Mouse (Mus musculus): ENCODE measurements around the gene Cttnbp2. TPM values are rescaled to one million over a fixed set of nuclear protein-coding genes. Genes with fewer than 3 reads are reported as not detected.

Cttnbp2 gene
- polyA plus RNA-seq, 1 experiment from 2014 or later = 25.1 TPM

DNA sequence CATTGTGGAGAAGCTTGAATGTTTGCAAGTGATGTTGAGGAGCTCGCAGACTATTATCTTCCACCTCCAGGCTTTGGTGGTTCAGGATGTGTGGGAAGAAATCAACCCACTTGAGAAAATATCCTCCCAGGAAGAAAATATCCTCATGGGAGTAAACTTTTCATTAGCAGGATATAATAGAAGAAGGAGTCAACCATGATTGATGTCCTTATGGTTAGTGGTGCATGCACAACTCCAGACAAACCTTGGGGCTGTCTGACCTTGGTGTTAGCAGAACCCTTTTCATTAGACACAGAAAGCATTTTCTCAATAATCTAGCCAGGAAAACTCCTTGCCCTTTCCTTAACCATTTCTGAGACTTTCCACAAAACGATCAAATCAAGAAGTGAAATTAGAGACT, 170.4 kb downstream of the Cttnbp2 start:
- no peaks in the 10 kb centered on the region for H3K36me3 ChIP-seq (ENCODE audit: control insufficient read depth, insufficient read depth, low read length)
- no peak overlapping the region for H3K4me2 ChIP-seq (replicated peaks; ENCODE audit: low read depth, low read length)
- H3K27me3 ChIP-seq (ENCODE audit: control insufficient read depth, insufficient read depth, low read length) = no peaks in the 10 kb centered on the region
- no peak for ATAC-seq (ENCODE audit: low FRiP score)
- H3K9me3 ChIP-seq (ENCODE audit: control insufficient read depth, low read length) = no peaks in the 10 kb centered on the region
- H3K4me3 ChIP-seq (ENCODE audit: low read depth, low read length) = no peak overlapping the region
- no peak overlapping the region for H3K27ac ChIP-seq (ENCODE audit: low read depth, low read length)
- DNase-seq (ENCODE audit: low spot score) = no peak
- WGBS = 82% methylated on average over 2 of the region's 2 CpGs
- H3K9ac ChIP-seq (ENCODE audit: low read depth, low read length) = no peak overlapping the region
- H3K4me1 ChIP-seq (replicated peaks; ENCODE audit: control insufficient read depth, insufficient read depth, low read length) = no peaks in the 10 kb centered on the region

DNA sequence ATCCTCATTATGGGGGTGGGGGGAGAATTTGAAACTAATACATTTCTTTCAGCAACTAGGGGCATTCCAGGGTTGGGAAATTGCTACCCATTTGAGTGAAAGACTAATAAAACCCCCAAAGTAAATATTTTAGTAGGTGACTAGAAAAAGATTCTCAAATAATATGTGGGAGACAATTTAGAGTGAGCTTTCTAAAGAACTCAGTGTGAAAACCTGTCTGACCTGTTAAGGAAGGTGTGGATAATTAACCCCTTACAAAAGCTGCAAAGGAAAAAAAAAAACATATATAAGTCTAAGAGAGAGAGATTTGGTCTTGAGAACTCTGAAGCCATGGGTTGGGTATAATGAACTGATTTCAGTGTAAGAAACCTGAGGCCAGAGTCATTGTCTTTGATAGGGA, 176.3 kb downstream of the Cttnbp2 start:
- DNase-seq (ENCODE audit: low spot score) (no peak), ATAC-seq (ENCODE audit: low FRiP score) (no peak)
- no peak overlapping the region for H3K4me2 ChIP-seq (replicated peaks; ENCODE audit: low read depth, low read length)
- no peak overlapping the region for H3K9ac ChIP-seq (ENCODE audit: low read depth, low read length)
- H3K27ac ChIP-seq (ENCODE audit: low read depth, low read length) = no peak overlapping the region
- H3K4me3 ChIP-seq (ENCODE audit: low read depth, low read length) = no peak overlapping the region
- no peaks in the 10 kb centered on the region for H3K9me3 ChIP-seq (ENCODE audit: control insufficient read depth, low read length)
- no peaks in the 10 kb centered on the region for H3K4me1 ChIP-seq (replicated peaks; ENCODE audit: control insufficient read depth, insufficient read depth, low read length)
- no peaks in the 10 kb centered on the region for H3K27me3 ChIP-seq (ENCODE audit: control insufficient read depth, insufficient read depth, low read length)
- H3K36me3 ChIP-seq (ENCODE audit: control insufficient read depth, insufficient read depth, low read length) = no peaks in the 10 kb centered on the region

DNA sequence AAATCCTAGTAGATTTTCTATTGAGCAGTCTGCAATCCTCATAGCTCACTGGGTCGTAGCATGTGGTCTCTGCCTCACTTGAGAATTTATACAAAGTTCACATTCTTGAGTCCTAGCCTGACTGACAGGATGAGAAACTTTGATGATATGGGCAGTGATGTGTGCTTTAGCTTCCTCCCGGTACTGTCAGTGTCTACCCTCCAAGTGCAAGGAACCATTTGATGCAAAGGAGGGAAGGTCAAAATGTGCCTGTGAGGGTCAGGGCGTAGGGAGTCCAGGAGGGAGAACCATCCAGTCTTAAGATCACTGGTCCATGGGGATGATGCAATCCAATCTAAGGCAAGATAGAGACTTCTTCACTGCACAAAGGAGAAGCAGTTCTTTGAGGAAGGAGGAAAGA, 179.2 kb downstream of the Cttnbp2 start:
- 79% methylated on average over 3 of the region's 3 CpGs for WGBS
- ATAC-seq (ENCODE audit: low FRiP score) = no peak
- no peaks in the 10 kb centered on the region for H3K36me3 ChIP-seq (ENCODE audit: control insufficient read depth, insufficient read depth, low read length)

DNA sequence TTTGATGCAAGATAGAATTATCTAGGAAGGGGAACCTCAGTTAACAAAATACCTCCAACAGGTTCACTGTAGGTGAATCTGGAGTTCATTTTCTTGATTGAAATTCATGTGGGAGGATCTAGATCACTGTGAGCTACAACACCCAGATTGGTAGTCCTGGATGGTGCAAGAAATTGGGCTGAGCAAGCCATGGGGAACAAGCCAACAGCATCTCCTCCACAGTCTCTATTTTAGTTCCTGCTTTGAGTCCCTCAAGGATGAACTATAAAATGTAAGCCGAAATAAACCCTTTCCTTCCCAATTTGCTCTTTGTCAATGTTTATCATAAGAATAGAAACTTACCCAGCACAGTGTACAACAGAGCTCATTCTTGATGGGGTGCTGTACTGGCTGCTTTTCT, 191.7 kb downstream of the Cttnbp2 start:
- 91% methylated on average over 1 of the region's 1 CpGs for WGBS
- H3K27ac ChIP-seq (ENCODE audit: low read depth, low read length) = no peak overlapping the region
- H3K9ac ChIP-seq (ENCODE audit: low read depth, low read length) = no peak overlapping the region
- no peaks in the 10 kb centered on the region for H3K4me1 ChIP-seq (replicated peaks; ENCODE audit: control insufficient read depth, insufficient read depth, low read length)
- no peak overlapping the region for H3K4me2 ChIP-seq (replicated peaks; ENCODE audit: low read depth, low read length)
- no peak overlapping the region for H3K4me3 ChIP-seq (ENCODE audit: low read depth, low read length)
- no peaks in the 10 kb centered on the region for H3K9me3 ChIP-seq (ENCODE audit: control insufficient read depth, low read length)
- no peak for DNase-seq (ENCODE audit: low spot score)
- H3K36me3 ChIP-seq (ENCODE audit: control insufficient read depth, insufficient read depth, low read length) = no peaks in the 10 kb centered on the region
- no peak for ATAC-seq (ENCODE audit: low FRiP score)
- no peaks in the 10 kb centered on the region for H3K27me3 ChIP-seq (ENCODE audit: control insufficient read depth, insufficient read depth, low read length)

More for the DNA sequence above, 179.2 kb downstream of the Cttnbp2 start:
- Histone ChIP-seq H3K4me1 (replicated peaks; ENCODE audit: control insufficient read depth, insufficient read depth, low read length) (no peaks in the 10 kb centered on the region), H3K4me3 (ENCODE audit: low read depth, low read length) (no peak overlapping the region), H3K9ac (ENCODE audit: low read depth, low read length) (no peak overlapping the region), H3K9me3 (ENCODE audit: control insufficient read depth, low read length) (no peaks in the 10 kb centered on the region), H3K27ac (ENCODE audit: low read depth, low read length) (no peak overlapping the region), H3K4me2 (replicated peaks; ENCODE audit: low read depth, low read length) (no peak overlapping the region), H3K27me3 (ENCODE audit: control insufficient read depth, insufficient read depth, low read length) (no peaks in the 10 kb centered on the region)
- no peak for DNase-seq (ENCODE audit: low spot score)

Measured in hindbrain, embryonic 11.5 days (tissue).